Mouse (Mus musculus): ENCODE data around the gene Dus4l.
A peak's percentile ranks its signal among the peaks of the same experiment; 100 is the strongest.
"Not testable (repeated sequence)": the region's sequence is repeated elsewhere in the genome, so short reads cannot be mapped to it uniquely, and the experiment has no call there.

Gene Dus4l

DNA sequence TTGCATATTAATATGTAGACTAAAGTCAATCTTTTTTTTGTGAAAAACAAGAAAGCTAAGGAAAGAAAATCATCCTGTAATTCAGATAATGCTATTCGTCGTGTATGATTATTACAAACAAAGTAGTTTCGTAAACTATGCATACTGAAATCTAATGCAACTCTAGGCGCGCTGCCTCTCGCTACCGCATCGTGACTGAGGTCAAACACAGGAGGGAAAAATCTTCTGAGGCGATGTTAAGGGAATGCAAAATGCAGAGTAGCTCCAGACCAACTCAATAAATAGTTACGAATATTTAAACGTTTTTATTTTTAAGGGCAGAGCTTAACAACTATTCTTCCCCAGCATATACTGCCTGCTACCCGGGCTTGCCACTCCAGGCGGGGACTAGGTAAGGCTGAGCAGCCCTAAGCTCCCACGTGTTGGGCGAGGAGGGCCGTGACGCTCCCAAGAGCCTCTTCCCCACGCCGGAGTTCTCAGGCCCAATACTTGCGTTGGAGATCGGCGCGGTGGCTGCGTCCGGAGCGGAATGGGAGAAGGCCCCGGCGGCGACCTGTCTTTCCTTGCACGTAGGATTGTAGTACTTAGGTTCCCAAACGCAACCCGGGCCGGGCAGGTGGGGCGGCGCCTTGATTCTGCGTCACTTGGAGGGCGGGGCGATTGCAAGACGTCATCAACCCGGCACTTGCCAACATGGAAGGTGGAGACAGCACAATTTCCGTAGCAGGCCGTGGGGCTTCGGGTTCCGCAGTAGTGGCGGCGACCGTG lies at the start of gene Dus4l, which contains the start of gene Cog5:
Gene Dus4l (minus strand): TSS at position 630 of the 768 bp plus-strand sequence.
Gene Cog5 (plus strand): TSS at position 673 of the 768 bp plus-strand sequence.
- peak; percentile 83 to 97 for DNase-seq (ENCODE audit: low spot score in 2 of 2)

DNA sequence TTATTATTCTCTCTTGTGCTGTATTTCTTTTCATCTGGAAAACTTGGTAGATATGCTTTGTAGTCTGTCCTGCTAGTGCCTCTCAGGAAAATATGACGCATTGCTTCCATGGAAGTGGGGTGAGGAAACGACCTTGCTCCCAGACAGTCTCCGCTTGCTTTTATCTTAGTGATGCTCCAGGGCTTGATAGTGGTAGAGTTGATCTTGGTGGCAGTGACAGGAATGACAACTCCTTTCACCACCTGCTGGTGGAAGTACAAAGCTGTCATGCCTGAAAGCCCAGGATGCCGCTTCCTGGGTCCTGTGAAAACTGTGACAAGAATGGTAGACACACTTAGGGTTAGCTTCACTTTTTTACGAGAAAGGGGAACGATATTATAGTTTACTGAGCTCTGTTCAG lies 49.3 kb upstream of the Dus4l start:
- DNase-seq (ENCODE audit: low spot score in 2 of 2), result no peak

DNA sequence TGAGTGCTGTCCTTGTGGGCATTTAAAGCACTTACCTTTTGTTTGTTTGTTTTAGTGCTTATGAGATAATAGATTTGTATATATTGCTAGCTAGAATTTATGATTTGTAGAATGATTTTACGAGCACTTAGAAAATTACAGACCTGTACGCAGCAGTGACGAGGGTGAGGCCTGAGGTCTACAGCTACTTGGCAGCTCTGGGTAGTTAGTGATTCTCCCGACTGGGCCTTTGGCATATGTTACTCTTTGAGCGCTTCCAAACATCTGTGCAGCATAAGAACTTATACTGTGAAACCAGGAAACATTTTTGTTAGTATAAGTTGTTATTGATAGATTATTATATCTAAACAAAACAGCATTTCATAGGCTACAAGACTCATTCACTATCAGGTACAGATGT lies 46.8 kb upstream of the Dus4l start:
- no peak for DNase-seq (ENCODE audit: low spot score in 2 of 2)

DNA sequence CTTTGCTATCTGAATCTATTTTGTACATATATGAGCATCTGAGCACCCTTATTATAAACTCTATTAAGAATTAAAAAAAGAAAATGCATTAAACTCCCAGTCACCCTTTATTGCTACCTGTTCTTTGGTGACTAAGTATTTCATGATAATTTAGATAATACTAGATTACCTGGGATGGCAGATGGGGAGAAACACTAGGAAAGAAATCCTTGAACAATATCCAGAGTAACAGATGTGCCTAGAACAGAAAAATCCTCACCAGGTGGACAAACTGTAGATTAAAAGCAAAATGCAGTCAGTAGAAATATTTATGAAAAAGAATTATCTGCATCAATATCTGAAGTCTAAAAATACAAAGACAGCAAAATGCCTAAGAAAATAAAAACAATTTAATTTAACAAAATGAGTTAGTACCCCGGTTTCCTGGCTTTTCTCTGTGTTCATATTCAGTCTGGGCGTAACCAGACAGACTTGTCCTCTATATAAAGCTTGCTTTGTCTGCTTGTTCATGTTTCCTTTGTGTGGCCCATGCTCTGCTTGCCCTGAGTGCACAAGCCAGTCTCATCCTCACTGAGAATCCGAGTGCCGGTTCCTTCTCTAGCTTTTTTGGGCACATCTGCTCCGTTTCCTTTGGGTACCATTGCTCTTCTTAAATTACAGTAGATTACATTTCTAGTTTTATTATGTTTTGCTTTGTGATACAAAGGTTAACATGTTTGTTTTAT lies 46.2 kb upstream of the Dus4l start:
- no peak for DNase-seq (ENCODE audit: low spot score in 2 of 2)

DNA sequence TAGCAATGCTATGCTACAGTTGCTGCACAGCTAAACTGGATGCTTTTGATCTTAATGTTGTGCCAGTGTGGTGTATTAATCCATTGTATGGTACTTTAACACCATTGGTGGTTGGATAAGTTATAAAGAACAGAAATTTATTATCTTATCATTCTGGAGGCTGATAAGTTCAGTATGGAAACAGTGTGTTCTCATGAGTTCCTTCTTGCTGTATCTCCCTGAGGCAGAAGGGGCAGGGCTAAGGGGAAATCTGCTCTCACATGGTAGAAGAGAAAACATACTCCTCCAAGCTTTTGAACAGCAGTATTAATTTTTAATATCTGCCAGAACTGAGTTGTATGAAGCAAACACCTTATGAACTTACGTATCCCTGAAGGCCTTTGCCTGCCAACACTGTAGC lies 38.7 kb upstream of the Dus4l start:
- DNase-seq (ENCODE audit: low spot score in 2 of 2), result no peak

DNA sequence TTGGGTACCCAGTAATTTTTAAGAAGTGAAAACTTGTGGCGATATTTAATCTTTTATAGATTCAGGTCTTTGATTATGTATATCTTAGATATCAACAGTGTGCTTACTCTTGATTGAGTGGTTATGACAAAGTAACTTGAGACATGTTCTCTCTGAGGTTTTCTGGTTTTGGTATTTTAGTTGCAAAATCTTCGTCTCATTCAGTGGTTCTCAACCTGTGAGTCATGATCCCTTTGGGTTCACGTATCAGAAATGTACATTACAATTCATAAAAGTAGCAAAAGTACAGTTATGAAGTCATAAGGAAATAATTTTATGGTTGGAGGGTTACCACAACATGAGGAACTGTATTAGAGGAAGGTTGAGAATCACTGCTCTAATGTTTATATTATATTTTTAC lies 32.1 kb upstream of the Dus4l start:
- DNase-seq (ENCODE audit: low spot score in 2 of 2), result no peak

DNA sequence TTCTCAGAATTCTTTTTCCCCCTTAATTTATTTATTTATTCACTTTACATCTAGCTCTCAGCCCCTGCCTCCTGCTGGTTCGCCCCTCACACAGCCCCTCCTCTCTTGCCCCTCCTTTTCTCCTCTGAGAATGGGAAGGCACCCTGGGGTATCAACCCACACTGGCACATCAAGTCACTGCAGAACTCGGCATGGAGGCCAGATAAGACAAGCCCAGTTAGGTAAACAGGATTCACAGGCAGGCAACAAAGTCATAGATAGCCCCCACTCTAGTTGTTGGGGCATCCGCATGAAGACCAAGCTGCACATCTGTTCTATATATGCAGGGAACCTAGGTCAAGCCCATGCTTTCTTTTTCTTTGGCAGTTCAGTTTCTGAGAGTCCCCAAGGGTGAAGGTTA lies 12.6 kb upstream of the Dus4l start:
- no peak for DNase-seq (ENCODE audit: low spot score in 2 of 2)

DNA sequence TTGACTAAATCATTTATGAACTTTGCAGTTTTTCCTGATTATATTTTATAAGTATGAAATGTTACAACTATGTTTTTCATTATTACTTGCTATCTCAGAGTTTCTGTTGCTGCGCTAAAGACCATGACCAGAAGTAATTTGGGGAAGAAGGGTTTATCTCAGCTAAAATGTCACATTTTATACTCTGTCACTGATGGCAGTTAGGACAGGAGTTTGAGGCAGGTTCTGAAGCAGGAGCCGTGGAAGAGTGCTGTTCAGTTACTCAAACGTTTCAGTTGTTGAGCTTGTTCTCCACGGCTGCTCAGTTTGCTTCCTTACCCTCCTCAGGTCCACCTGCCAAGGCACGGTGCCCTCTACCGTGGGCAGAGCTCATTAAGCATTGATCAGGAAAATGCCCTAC lies 11.4 kb upstream of the Dus4l start:
- DNase-seq (ENCODE audit: low spot score in 2 of 2), result no peak

DNA sequence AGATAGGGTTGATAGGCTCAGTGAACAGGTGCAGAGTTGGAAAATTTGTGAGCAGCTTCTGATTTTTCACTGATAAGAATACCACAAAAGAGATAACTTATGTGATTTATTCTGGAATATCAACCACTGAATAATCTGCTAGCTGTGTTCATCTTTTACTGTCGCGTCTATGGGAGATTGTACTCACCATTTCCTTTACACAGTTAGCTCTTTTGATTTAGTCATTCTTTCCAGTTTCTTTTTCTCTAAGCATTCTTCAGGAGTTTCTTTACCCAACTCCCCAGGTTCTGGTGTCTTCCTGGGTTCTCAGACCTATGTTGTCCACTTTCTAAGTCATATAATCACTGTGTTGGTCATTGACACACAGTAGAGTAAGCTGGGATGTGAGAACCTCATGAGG lies 2.2 kb upstream of the Dus4l start:
- DNase-seq (ENCODE audit: low spot score in 2 of 2), result no peak

DNA sequence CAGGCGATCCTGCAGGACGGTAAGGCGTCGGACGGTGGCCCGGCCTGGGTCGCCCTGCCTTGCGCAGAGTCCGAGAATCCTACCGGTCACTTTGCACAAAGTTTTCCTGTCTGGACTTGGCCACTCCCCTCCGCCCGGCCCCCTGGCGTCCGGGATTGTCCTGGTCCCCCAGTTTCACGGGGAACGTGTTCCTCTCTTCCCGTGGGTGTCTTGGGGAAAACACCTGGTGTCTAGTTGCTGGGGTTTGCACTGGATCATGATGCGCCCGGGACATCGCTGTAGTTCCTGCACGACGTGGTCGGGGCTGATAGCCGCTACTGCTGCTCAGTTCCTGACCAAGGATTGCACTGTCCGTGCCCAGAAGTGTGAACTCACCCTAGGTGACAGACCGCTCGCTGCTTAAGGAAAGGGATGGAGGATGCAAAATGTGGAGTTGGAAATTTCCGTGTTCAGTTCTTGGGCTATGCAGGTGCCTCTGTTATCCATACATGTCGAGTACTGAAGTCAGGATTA lies 395 bp upstream of the Dus4l start:
- DNase-seq (ENCODE audit: low spot score in 2 of 2), result no peak

DNA sequence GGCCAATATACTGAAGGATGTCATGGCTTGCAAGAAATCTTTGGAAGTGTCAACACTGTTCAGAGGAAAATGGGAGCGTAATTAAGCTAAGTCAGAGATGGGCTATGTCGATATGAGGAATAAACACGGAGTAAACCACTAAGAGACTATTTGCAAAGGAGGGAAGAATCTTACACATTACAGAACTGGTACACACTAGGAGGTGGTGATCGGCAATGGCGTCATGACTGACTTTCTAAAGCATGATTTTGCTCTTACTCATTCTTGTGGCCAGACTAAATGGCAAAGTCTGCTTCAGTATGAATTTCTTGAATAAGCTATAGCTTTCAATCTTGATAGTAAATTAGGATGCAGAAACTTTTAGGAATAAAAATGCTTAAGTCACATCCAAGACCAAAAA lies 1.0 kb downstream of the Dus4l start:
- DNase-seq (ENCODE audit: low spot score in 2 of 2), result no peak

DNA sequence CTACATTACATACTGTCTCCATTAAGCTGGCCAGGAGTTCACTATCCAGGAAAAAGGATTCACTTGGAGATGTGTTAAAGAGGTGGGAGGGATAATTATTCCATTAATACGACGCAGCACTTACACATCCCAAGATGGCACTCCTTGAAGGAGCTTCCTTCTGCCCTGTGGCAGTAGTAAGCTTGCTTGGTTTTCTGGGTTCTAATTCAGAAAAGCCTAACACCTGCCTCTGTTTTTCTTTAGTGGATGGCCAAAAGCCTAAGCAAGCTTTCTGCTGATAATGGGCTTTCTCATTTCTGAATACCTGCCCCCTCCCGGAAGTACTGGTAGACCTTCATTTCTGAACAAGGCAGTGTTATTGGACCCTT lies 19.4 kb downstream of the Dus4l start:
- DNase-seq (ENCODE audit: low spot score in 2 of 2), result no peak

DNA sequence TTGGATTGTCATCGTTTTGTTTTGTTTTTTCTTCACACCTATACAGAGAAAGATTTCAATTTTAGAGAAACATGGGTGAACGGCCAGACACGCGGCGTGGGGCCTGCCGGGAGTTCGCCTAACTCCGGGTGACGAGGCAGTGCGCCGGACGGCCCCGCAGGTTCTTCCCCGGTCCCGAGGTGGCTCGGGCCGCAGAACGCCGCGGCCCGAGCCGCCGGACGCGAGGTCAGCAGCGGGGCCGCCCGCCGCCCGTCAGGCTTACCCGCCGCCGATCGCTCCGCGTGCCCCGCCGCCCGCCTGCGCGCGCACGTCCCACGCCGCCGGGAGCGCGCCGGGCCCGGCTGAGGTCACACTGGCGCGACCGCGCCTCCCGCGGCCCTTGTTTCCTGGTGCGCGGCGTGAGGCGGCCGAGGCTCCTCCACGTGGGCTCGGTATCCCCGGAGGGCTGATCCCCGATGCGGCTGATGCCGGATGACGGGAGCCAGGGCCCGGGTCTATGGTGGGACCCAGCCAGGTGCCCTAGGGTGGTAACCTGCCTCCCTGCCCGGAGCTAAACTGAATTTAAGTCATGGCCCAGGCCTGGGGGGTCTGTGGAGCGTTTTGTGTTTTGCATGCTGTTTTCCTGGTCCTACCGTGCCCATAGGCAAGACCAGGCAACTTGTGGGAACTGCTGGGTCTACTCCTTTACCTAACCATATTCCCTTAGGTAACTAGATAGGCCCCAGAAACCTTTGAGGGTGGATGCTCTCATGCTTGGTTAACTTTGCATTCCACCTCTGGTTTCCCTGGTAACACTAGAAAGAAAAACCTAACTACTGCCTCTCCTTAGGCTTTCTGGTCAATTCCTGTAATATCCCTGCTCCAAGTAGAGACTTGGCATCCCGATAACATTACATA lies 20.0 kb downstream of the Dus4l start, which contains the start of gene Bcap29:
Gene Bcap29 (minus strand): TSS at position 316 of the 897 bp plus-strand sequence.
- DNase-seq (ENCODE audit: low spot score in 2 of 2), result peak in 1 of 2 experiments; percentile 15

DNA sequence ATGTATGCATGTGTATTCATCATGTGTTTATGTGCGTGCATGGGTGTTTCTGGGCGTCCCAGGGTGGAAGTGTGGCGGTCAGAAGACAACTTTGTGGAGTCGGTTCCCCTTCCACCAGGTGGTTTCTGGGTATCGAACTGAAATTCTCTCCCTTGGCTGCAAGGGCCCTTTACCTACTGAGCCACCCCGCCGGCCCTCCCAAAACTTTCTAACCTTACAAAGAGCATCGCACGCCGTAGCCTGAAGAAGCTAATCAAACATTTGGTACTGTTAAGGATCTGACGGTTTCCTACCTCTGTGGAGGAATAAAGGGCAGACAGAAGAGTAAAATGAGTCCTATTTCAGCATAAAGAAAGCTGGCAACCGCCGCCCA lies 20.7 kb downstream of the Dus4l start:
- no peak for DNase-seq (ENCODE audit: low spot score in 2 of 2)

DNA sequence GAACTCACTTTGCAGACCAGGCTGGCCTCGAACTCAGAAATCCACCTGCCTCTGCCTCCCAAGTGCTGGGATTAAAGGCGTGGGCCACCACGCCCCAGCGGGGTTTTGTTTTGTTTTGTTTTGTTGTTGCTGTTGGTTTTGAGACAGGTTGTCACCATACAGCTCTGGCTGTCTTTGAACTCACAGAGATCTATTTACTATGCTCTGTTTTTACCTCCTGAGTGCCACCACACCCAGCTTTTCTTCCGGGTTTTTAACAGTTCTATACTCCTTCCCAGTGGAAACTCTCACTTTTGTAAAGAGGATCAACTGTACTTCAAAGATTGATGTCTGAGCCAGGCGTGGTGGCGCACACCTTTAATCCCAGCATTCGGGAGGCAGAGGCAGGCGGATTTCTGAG lies 26.2 kb downstream of the Dus4l start:
- DNase-seq (ENCODE audit: low spot score in 2 of 2), result not testable (repeated sequence)

DNA sequence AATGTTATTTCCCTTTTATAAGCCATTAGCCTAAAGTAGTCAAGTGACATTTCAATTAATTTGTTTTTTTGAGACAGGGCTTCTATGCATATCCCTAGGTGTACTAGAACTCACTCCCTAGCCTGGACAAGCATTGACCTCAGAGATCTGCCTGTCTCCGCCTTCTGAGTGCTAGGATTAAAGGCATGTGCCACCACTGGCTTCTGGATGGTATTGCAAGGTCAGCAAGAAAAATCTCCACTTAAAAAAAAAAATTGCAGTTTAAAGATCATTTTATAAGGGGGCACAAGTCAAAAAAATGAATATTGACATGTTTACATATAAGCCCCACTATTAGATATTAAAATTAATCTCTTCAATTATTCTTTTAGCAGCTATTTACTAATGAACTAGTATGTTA lies 29.6 kb downstream of the Dus4l start:
- no peak for DNase-seq (ENCODE audit: low spot score in 2 of 2)

DNA sequence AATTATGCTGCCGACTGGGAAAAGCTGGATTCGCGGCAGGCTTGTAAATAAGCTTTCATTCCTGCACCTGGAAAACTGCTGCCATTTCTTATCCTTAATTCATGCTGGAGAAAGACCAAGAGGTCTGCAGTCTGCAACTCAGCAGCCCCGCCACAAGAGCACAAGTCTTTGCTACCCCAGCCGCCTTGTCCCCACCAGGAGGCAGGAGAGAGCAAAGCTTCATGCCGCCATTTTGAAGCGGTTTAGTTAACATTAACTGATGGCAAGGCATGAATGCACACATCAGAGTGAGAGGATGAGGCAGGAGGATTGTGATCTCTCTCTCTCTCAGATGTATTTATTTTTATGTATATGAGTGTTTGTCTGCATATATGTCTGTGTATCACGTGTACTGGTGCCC lies 34.5 kb downstream of the Dus4l start:
- no peak for DNase-seq (ENCODE audit: low spot score in 2 of 2)

DNA sequence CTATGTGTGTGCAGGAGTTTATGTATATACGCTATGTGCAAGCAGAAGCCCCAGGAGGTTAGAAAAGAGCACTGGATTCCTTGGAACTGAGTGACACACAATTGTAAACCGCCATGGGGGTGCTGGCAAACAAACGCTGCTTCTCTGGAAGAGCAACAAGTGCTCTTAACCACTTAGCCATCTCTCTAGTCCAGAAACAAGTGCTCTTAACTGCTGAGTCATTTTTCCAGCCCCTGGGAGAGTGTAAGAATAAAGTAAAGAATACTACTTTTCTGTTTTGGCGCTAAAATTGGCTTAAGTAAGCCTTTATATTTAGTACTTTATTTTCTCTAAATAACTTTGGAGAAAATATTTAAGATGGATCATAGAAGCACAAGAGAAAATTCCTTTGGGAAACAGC lies 41.3 kb downstream of the Dus4l start:
- no peak for DNase-seq (ENCODE audit: low spot score in 2 of 2)

DNA sequence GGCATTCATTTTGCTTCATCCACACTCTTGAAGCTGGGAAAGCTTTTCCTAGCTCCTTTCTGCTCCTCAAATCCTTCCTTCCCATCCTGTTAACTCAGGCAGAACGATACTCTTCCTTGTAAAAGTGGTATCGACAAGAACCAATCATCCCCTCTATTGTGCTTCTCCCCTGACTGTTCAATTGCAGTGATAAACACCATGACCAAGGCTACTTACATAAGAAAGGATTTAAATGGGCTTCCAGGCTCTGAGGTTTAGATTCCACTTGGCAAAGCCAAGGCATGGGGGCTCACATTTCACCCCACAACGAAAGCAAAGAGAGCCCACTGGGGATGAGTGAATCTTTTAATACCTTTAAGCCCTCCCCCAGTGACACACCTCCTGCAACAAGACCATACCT lies 46.5 kb downstream of the Dus4l start:
- DNase-seq (ENCODE audit: low spot score in 2 of 2), result no peak

DNA sequence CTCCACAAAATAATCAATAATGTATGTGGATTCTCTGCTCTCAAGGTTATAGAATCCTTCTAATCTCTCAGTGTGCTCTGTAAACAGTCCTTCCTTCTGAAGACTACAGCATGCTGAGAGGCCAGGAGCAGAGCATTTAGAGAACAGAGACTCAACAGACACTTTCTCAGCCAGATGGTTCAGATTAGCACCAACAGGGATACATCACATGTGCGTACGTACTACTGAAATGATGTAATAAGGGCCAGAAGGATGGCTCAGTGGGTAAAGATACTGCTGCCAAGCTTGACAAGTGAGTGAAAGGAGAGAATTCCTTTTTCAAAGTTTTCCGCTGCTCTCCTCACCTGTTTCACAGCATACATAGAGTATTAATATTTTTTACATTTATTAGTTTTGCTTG lies 49.7 kb downstream of the Dus4l start:
- no peak for DNase-seq (ENCODE audit: low spot score in 2 of 2)

DNA sequence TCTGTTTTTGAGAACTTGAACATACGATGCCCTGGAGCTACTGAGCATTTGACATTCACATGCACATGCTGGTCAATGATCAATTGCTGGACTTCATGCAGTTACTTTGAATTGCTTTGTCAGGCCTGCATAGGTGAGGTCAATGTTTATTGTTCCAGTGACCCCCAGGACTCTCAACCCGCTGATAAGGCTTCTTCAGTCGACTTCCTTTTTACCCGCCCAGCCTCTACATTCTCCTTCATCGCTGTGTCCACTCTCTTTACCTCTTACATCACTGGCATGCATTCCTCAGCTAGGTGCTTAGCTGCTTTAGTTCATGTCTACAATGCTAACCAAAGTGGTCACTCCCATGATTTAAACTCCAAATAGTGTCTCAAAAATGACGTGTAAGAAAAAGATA lies 51.0 kb downstream of the Dus4l start:
- DNase-seq (ENCODE audit: low spot score in 2 of 2), result no peak

DNA sequence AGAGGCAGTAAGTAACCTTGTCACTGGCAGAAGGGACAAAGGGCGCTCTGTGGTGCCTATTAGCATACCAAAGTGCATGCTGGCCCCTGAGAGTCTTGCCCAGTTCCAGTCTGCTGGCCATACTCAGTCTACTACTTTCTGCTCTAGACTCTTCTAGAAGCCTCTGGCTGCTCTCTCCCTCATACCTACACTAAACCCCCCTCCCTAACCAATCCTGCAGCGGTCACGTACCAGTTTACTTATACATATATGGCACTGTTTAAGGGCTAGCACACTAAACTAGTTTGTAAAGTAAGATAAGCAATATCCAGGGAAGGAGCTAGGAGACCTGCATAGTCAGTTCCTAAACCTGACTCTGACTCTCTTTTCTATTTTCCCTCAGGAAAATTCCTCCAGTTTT lies 60.3 kb downstream of the Dus4l start:
- no peak for DNase-seq (ENCODE audit: low spot score in 2 of 2)

Data from left cerebral cortex, adult 9 months (tissue).